Mouse (Mus musculus) left cerebral cortex, adult 11 months (tissue): ENCODE results near the gene Hykk.

ENCODE experiments used
- DNase-seq: peaks from one replicate; pipeline ENCODE4 v3.0.0; 2022; ENCODE audit warnings: low spot score

Gene Hykk

GRCm38 (mm10) chr9:54981291-54982191 lies 64.5 kb downstream of the Hykk start:
- no peak for DNase-seq

- no peak for DNase-seq
Measured at GRCm38 (mm10) chr9:54982401-54982800, 65.3 kb downstream of the Hykk start.

GRCm38 (mm10) chr9:54990362-54990761 lies 73.3 kb downstream of the Hykk start:
- DNase-seq = no peak

GRCm38 (mm10) chr9:54994381-54994780 lies 77.3 kb downstream of the Hykk start:
- no peak for DNase-seq

GRCm38 (mm10) chr9:54995645-54996044 lies 78.6 kb downstream of the Hykk start:
- no peak for DNase-seq
